Mouse (Mus musculus): ENCODE data around the gene Yeats2. TPM values are rescaled to one million over a fixed set of nuclear protein-coding genes. Genes with fewer than 3 reads are reported as not detected.

Gene Yeats2
- total and polyA plus RNA-seq, 2 experiments from 2014 or later = 11.4 to 48.6 TPM

DNA sequence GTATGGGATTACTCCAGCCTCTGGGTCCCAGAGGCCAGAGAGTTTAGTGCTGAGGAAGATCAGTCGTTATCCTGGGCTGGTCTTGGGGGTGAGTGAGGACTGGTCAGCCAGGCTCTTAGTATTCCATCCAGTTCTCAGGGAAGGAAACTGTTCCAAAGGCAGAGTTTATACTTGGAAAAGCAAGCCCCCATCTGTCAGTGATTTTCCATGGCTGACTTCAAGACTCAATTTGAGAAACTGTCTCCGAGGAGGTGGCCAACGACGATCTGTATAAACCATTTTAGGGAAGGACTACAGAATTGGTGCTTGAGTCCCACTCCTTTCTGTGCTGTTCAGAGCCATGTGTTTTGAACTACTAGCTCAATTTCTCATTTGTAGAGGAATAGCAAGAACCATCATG, 97.8 kb downstream of the Yeats2 start:
- H3K4me2 ChIP-seq (ENCODE audit: low read depth, low read length) = no peak overlapping the region
- peaks cover 13% of the 10 kb centered on the region for H3K4me1 ChIP-seq (ENCODE audit: insufficient read depth, low read length)
- WGBS = 73% methylated on average over 4 of the region's 4 CpGs
- no peak overlapping the region for H3K9ac ChIP-seq (replicated peaks; ENCODE audit: low read length)
- TF ChIP-seq CTCF (IDR thresholded peaks at IDR 0.05; ENCODE audit: low read depth) = no peak
- H3K36me3 ChIP-seq (ENCODE audit: insufficient read depth, low read length) = peaks cover 6% of the 10 kb centered on the region; the same call in 1 of the 2 replicates
- no peak overlapping the region for H3K27ac ChIP-seq
- H3K27me3 ChIP-seq (ENCODE audit: insufficient read depth, low read length) = no peaks in the 10 kb centered on the region
- H3K4me3 ChIP-seq (ENCODE audit: low read length) = no peak overlapping the region
- no peak for ATAC-seq
- DNase-seq (ENCODE audit: low spot score) = no peak
- H3K9me3 ChIP-seq (ENCODE audit: low read length) = no peaks in the 10 kb centered on the region

DNA sequence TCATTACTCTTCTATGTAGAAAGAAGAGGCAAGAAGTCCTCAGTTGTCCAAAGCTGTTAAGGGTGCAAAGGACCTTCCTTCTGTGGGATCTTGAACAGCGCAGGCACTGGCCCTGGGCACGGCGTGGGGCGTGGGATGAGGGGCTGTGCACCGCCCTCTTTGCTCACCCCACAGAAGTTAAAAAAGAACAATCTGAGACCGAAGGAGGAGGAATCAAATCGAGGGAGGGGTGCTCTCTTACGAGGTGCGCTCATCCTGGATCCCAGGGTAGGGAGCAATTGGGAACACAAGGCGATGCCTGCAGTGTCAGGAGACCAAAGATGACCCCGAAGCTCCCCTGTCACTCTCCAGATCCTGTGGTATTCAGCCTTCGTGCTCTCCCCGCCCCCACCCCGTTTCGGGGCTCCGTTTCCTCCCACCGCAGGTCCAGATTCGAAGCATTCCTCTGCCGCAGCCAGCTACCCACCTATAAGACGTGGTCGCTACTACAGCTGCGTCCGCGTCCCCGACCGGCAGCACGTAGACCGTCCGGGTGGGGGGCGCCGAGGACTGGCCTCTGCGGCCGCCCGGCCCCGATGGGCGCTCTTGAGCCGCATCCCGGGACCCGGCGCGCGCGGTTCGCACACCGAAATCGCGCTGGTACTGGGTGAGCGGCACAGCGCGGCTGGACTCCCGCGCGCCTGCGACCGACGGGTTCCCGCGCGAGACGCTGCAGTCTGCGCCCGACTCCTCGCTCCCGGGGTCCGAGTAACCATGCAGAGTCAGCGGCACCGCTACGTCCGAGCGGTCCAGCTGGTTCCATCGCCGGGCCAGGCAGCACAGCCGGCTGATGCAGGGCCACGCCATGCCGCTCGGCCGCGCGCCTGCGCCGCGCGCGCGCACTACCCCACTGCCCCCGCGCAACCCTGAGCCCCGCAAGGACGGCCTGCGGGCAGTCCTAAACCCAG, 99.9 kb downstream of the Yeats2 start, which contains the start of gene Map6d1:
TSS of gene Map6d1 (minus strand) at position 891 of the 947 bp plus-strand sequence.
- Histone ChIP-seq H3K27ac (peak within 1 kb of the TSS; percentile 83), H3K4me1 (ENCODE audit: insufficient read depth, low read length) (peaks cover 13% of the 10 kb centered on the region), H3K9ac (replicated peaks; ENCODE audit: low read length) (peak within 1 kb of the TSS; percentile 84), H3K4me2 (ENCODE audit: low read depth, low read length) (peak within 1 kb of the TSS; percentile 76), H3K27me3 (ENCODE audit: insufficient read depth, low read length) (no peaks in the 10 kb centered on the region), H3K9me3 (ENCODE audit: low read length) (no peaks in the 10 kb centered on the region), H3K4me3 (ENCODE audit: low read length) (peak within 1 kb of the TSS; percentile 81), H3K36me3 (ENCODE audit: insufficient read depth, low read length) (no peaks in the 10 kb centered on the region)
- DNase-seq (ENCODE audit: low spot score) (peak; percentile 74), ATAC-seq (peak; percentile 82)
- no peak for TF ChIP-seq CTCF (IDR thresholded peaks at IDR 0.05; ENCODE audit: low read depth)
- WGBS = under 1% methylated on average over 80 of the region's 90 CpGs

DNA sequence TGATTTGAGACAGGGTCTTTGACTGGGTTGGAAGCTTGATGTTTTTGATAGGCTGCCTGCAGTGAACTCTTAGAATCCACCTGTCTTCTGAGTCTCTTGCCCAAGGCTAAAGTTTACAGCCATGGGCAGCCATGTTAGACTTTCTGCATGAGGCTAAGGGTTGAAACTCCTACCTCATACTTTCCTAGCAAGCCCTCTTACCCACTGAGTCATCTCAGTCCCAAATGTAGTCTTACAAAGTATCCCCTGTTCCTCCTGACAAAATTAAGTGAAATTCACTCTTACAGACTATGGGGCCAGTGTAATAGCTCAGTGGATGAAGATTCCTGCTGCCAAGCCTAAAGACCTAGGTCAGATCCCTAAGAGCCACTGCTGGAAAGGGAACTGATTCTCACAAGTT, 106.2 kb downstream of the Yeats2 start:
- Histone ChIP-seq H3K9ac (replicated peaks; ENCODE audit: low read length) (no peak overlapping the region), H3K27ac (no peak overlapping the region), H3K4me1 (ENCODE audit: insufficient read depth, low read length) (no peaks in the 10 kb centered on the region), H3K27me3 (ENCODE audit: insufficient read depth, low read length) (no peaks in the 10 kb centered on the region), H3K4me3 (ENCODE audit: low read length) (no peak overlapping the region), H3K4me2 (ENCODE audit: low read depth, low read length) (no peak overlapping the region), H3K36me3 (ENCODE audit: insufficient read depth, low read length) (no peaks in the 10 kb centered on the region), H3K9me3 (ENCODE audit: low read length) (no peaks in the 10 kb centered on the region)
- TF ChIP-seq CTCF (IDR thresholded peaks at IDR 0.05; ENCODE audit: low read depth) = no peak
- ATAC-seq (no peak), DNase-seq (ENCODE audit: low spot score) (no peak)

DNA sequence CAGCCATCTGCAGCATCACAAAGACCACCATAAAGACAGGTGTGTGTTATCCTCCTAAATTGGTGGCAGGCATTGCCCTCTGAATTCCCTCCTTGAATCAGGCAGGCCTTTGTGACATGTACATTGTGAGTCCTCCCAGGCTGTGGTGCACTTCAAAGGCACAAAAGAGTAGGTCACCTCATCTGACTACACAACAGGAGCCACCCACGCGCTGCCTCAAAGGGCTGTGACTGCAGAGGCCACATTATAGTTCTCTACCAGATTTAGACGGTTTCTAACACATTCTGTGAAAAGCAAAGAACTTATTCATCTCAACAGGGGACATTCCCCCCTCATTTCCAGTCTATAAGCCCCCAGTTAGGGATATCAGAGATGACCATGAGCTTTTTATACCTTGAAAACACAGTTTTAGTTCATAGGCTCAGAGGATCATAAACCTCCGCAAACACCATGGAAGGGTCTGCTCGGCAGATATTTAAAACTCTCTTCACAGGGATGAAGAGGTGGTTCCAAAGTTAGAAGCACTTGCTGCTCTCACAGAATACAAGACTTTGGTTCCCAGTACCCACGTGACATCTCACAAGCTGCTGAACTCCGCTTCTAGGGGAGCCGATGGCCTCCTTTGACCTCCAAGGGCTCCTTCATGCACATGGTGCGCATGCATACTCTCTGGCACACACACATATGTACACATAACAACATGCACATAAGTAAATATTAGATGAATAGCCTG, 107.7 kb downstream of the Yeats2 start:
- no peak for ATAC-seq
- Histone ChIP-seq H3K9me3 (ENCODE audit: low read length) (no peaks in the 10 kb centered on the region), H3K4me3 (ENCODE audit: low read length) (no peak overlapping the region), H3K27me3 (ENCODE audit: insufficient read depth, low read length) (no peaks in the 10 kb centered on the region), H3K9ac (replicated peaks; ENCODE audit: low read length) (no peak overlapping the region), H3K4me2 (ENCODE audit: low read depth, low read length) (no peak overlapping the region), H3K27ac (no peak overlapping the region), H3K36me3 (ENCODE audit: insufficient read depth, low read length) (no peaks in the 10 kb centered on the region), H3K4me1 (ENCODE audit: insufficient read depth, low read length) (no peaks in the 10 kb centered on the region)
- no peak for TF ChIP-seq CTCF (IDR thresholded peaks at IDR 0.05; ENCODE audit: low read depth)
- WGBS = 86% methylated on average over 9 of the region's 9 CpGs
- DNase-seq (ENCODE audit: low spot score) = no peak

DNA sequence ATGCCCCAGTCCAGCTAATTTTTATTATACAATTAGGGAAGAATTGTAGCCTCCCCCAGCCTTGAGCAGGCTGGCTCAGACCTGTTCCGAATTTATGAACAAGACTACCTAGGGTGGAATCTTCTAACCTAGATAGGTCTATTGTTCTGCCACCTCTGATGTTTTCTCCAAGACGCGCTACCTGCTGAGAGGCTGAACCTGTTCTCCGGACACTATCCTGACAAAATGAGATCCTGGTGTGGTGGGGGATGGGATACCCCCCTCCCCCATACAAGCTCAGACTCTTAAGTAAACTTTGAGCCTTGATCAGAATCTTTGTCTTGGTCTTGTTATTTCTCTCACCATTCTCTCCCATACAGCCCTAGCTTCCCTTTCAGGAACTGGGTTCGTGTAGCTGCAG, 117.1 kb downstream of the Yeats2 start:
- ATAC-seq = no peak
- WGBS = 72% methylated on average over 5 of the region's 5 CpGs
- no peak for DNase-seq (ENCODE audit: low spot score)
- Histone ChIP-seq H3K4me2 (ENCODE audit: low read depth, low read length) (no peak overlapping the region), H3K9me3 (ENCODE audit: low read length) (no peaks in the 10 kb centered on the region), H3K4me1 (ENCODE audit: insufficient read depth, low read length) (no peaks in the 10 kb centered on the region), H3K4me3 (ENCODE audit: low read length) (no peak overlapping the region), H3K9ac (replicated peaks; ENCODE audit: low read length) (no peak overlapping the region), H3K36me3 (ENCODE audit: insufficient read depth, low read length) (no peaks in the 10 kb centered on the region), H3K27ac (no peak overlapping the region), H3K27me3 (ENCODE audit: insufficient read depth, low read length) (no peaks in the 10 kb centered on the region)
- no peak for TF ChIP-seq CTCF (IDR thresholded peaks at IDR 0.05; ENCODE audit: low read depth)

DNA sequence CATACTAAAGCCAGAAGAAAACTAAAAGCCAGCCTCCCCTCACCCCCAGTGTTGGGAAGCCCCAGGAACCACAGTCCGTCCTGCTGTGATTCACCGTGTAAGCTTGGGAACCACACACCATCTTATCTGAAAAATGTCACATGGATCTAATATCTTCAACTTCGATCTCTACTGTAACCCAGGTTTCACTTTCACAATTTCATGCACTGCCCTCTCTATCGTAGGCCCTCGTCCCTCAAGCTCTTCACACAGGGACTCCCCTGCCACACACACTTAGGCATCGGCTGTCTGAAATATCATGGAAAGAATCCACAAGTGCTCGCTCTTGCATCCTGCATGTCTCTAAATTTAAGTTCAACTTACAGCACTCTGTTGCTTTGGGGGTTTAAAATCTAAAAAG, 124.2 kb downstream of the Yeats2 start:
- no peak for TF ChIP-seq CTCF (IDR thresholded peaks at IDR 0.05; ENCODE audit: low read depth)
- Histone ChIP-seq H3K36me3 (ENCODE audit: insufficient read depth, low read length) (no peaks in the 10 kb centered on the region), H3K9ac (replicated peaks; ENCODE audit: low read length) (no peak overlapping the region), H3K27me3 (ENCODE audit: insufficient read depth, low read length) (no peaks in the 10 kb centered on the region), H3K4me3 (ENCODE audit: low read length) (no peak overlapping the region), H3K27ac (no peak overlapping the region), H3K4me1 (ENCODE audit: insufficient read depth, low read length) (no peaks in the 10 kb centered on the region), H3K9me3 (ENCODE audit: low read length) (no peaks in the 10 kb centered on the region), H3K4me2 (ENCODE audit: low read depth, low read length) (no peak overlapping the region)
- WGBS = 86% methylated on average over 7 of the region's 7 CpGs
- ATAC-seq (no peak), DNase-seq (ENCODE audit: low spot score) (no peak)
